Mouse (Mus musculus) E14TG2a.4 (cell line): ENCODE data around the gene Cxcl14.

Experiments used
- CTCF ChIP-seq: conservative IDR thresholded peaks from 2 replicates; pipeline ENCODE4 v1.5.1; 2014; ENCODE audit warnings: low read length
- NANOG ChIP-seq: IDR thresholded peaks from 2 replicates; pipeline ENCODE4 v1.6.1; 2014; ENCODE audit warnings: borderline replicate concordance, low read length, mixed read lengths
- POU5F1 ChIP-seq: IDR thresholded peaks from 2 replicates; pipeline ENCODE4 v1.6.1; 2014; ENCODE audit warnings: low read length, borderline replicate concordance

- TF ChIP-seq CTCF (no peak), POU5F1 (no peak), NANOG (no peak)
Measured at GRCm38 (mm10) chr13:56329165-56329564, 32.8 kb upstream of the Cxcl14 start.
